In genomic region chr9:65576861-65577510, GRCm38 (mm10) we compare ENCODE assay signal across 8 mouse cellular contexts. TPM values are rescaled to one million over a fixed set of nuclear protein-coding genes. Genes with fewer than 3 reads are reported as not detected.
DNase-seq lines count a peak whose midpoint lies in the region; ATAC-seq lines count a peak whose summit lies in the region.

No protein-coding gene starts in this region.

- peaks cover 62% of the 10 kb centered on the region for H3K4me1 ChIP-seq in kidney, embryonic 15.5 days
- H3K4me1 ChIP-seq in brown adipose tissue, adult 24 weeks (ENCODE audit: control insufficient read depth, insufficient read depth, insufficient read length, low read length) = 0 out of 2 replicates have a peak, but pooled peaks cover 2% of the 10 kb centered on the region
- peaks cover 63% of the 10 kb centered on the region for H3K4me1 ChIP-seq in heart, embryonic 10.5 days
- peaks cover 79% of the 10 kb centered on the region for H3K4me1 ChIP-seq in liver, embryonic 13.5 days (replicated peaks)

- H3K4me3 ChIP-seq in kidney, embryonic 15.5 days (replicated peaks) = no peak overlapping the region
- H3K4me3 ChIP-seq in brown adipose tissue, adult 24 weeks (ENCODE audit: insufficient read depth, low read depth, low read length) = peak overlapping the region; percentile 92
- H3K4me3 ChIP-seq in heart, embryonic 10.5 days = no peak overlapping the region
- H3K4me3 ChIP-seq in liver, embryonic 13.5 days (replicated peaks) = peak overlapping the region; percentile 81

- ATAC-seq in kidney, embryonic 15.5 days (replicated peaks; ENCODE audit: low FRiP score) = no peak
- ATAC-seq in liver, embryonic 13.5 days (ENCODE audit: low read depth) = no peak
- ATAC-seq in CD4-positive, CD25-positive, alpha-beta regulatory T cell, adult 4 months = no peak

- 40% methylated on average over 7 of the region's 7 CpGs for WGBS in kidney, embryonic 15.5 days
- 59% methylated on average over 7 of the region's 7 CpGs for WGBS in heart, embryonic 10.5 days
- 36% methylated on average over 7 of the region's 7 CpGs for WGBS in liver, embryonic 13.5 days (ENCODE audit: insufficient replicate concordance)

- peak overlapping the region; percentile 59 for H3K27ac ChIP-seq in kidney, embryonic 15.5 days
- H3K27ac ChIP-seq in brown adipose tissue, adult 24 weeks (replicated peaks; ENCODE audit: low read depth, low read length) = peak overlapping the region; percentile 97
- peak overlapping the region; percentile 62 for H3K27ac ChIP-seq in heart, embryonic 10.5 days
- peak overlapping the region; percentile 92 for H3K27ac ChIP-seq in liver, embryonic 13.5 days

- H3K4me2 ChIP-seq in kidney, embryonic 15.5 days = peak overlapping the region; percentile 18
- H3K4me2 ChIP-seq in liver, embryonic 13.5 days = peak overlapping the region; percentile 82

- H3K9ac ChIP-seq in kidney, embryonic 15.5 days = no peak overlapping the region
- H3K9ac ChIP-seq in liver, embryonic 13.5 days = peak overlapping the region; percentile 93

- peaks cover 12% of the 10 kb centered on the region for H3K36me3 ChIP-seq in kidney, embryonic 15.5 days
- H3K36me3 ChIP-seq in heart, embryonic 10.5 days = peaks cover 10% of the 10 kb centered on the region
- H3K36me3 ChIP-seq in liver, embryonic 13.5 days = peaks cover 41% of the 10 kb centered on the region

- DNase-seq in kidney, postnatal 14 days = no peak
- peak; percentile 88 for DNase-seq in 416B (ENCODE audit: low read depth)
- peak; percentile 71 for DNase-seq in heart, embryonic 10.5 days (ENCODE audit: low spot score)
- DNase-seq in liver, embryonic 13.5 days = no peak
- no peak for DNase-seq in ovary, postnatal 36 days (ENCODE audit: low spot score)

- H3K27me3 ChIP-seq in kidney, embryonic 15.5 days = no peaks in the 10 kb centered on the region
- H3K27me3 ChIP-seq in heart, embryonic 10.5 days (ENCODE audit: insufficient read depth, poor library complexity, severe bottlenecking) = no peaks in the 10 kb centered on the region
- H3K27me3 ChIP-seq in liver, embryonic 13.5 days = no peaks in the 10 kb centered on the region

- H3K9me3 ChIP-seq in kidney, embryonic 15.5 days (replicated peaks) = no peaks in the 10 kb centered on the region
- H3K9me3 ChIP-seq in heart, embryonic 10.5 days = no peaks in the 10 kb centered on the region
- no peaks in the 10 kb centered on the region for H3K9me3 ChIP-seq in liver, embryonic 13.5 days (replicated peaks)

RNA-seq across cellular contexts. Expression of gene Plekho2, which starts 2.9 kb away (rescaled TPM):
- 14.9 and 20.0 TPM in 2 replicates for polyA plus RNA-seq in kidney, embryonic 15.5 days (2015; fragmentation: Nextera tagmentation; extraction: Ambion mirVana)
- 6.2 and 7.5 TPM in 2 replicates for polyA plus RNA-seq in brown adipose tissue, adult 24 weeks (2012; ENCODE audit: insufficient read depth, insufficient read length, missing spikeins)
- 12.8 and 14.2 TPM in 2 replicates for polyA plus RNA-seq in heart, embryonic 10.5 days (2016; fragmentation: Nextera tagmentation; extraction: Ambion mirVana)
- polyA plus RNA-seq in liver, embryonic 13.5 days (2015; fragmentation: Nextera tagmentation; extraction: Ambion mirVana) = 24.2 and 31.6 TPM in 2 replicates
- 10 to 100 TPM; 53.6 to 81.0 TPM for polyA plus RNA-seq in CD4-positive, CD25-positive, alpha-beta regulatory T cell, adult 4 months (2017; shearing (Covaris generic))

RNA-seq across cellular contexts. Expression of gene Pif1, which starts 10.0 kb away (rescaled TPM):
- polyA plus RNA-seq in kidney, embryonic 15.5 days (2015; fragmentation: Nextera tagmentation; extraction: Ambion mirVana) = 12.7 and 17.5 TPM in 2 replicates
- polyA plus RNA-seq in brown adipose tissue, adult 24 weeks (2012; ENCODE audit: insufficient read depth, insufficient read length, missing spikeins) = not detected in 2 replicates
- polyA plus RNA-seq in heart, embryonic 10.5 days (2016; fragmentation: Nextera tagmentation; extraction: Ambion mirVana) = 16.7 and 17.7 TPM in 2 replicates
- 11.0 and 13.8 TPM in 2 replicates for polyA plus RNA-seq in liver, embryonic 13.5 days (2015; fragmentation: Nextera tagmentation; extraction: Ambion mirVana)
- 1 to 10 TPM in 1 of 2 experiments, under 1 TPM in 1; 0.73 to 1.1 TPM for polyA plus RNA-seq in CD4-positive, CD25-positive, alpha-beta regulatory T cell, adult 4 months (2017; shearing (Covaris generic))

RNA-seq across cellular contexts. Expression of gene Rbpms2, which starts 52.5 kb away (rescaled TPM):
- polyA plus RNA-seq in kidney, embryonic 15.5 days (2015; fragmentation: Nextera tagmentation; extraction: Ambion mirVana) = 29.8 and 30.3 TPM in 2 replicates
- 72.4 and 81.8 TPM in 2 replicates for polyA plus RNA-seq in brown adipose tissue, adult 24 weeks (2012; ENCODE audit: insufficient read depth, insufficient read length, missing spikeins)
- 117 and 179 TPM in 2 replicates for polyA plus RNA-seq in heart, embryonic 10.5 days (2016; fragmentation: Nextera tagmentation; extraction: Ambion mirVana)
- polyA plus RNA-seq in liver, embryonic 13.5 days (2015; fragmentation: Nextera tagmentation; extraction: Ambion mirVana) = 12.6 and 15.4 TPM in 2 replicates
- 1 to 10 TPM in 1 of 2 experiments, under 1 TPM in 1; 0.23 to 3.0 TPM for polyA plus RNA-seq in CD4-positive, CD25-positive, alpha-beta regulatory T cell, adult 4 months (2017; shearing (Covaris generic))

RNA-seq across cellular contexts. Expression of gene Ankdd1a, which starts 57.0 kb away (rescaled TPM):
- polyA plus RNA-seq in kidney, embryonic 15.5 days (2015; fragmentation: Nextera tagmentation; extraction: Ambion mirVana) = not detected in 2 replicates
- not detected in 2 replicates for polyA plus RNA-seq in brown adipose tissue, adult 24 weeks (2012; ENCODE audit: insufficient read depth, insufficient read length, missing spikeins)
- not detected in 2 replicates for polyA plus RNA-seq in heart, embryonic 10.5 days (2016; fragmentation: Nextera tagmentation; extraction: Ambion mirVana)
- polyA plus RNA-seq in liver, embryonic 13.5 days (2015; fragmentation: Nextera tagmentation; extraction: Ambion mirVana) = not detected in 2 replicates
- under 1 TPM in 1 of 2 experiments, not detected in 1; 0.35 TPM for polyA plus RNA-seq in CD4-positive, CD25-positive, alpha-beta regulatory T cell, adult 4 months (2017; shearing (Covaris generic))

Comparison
In these comparisons a context has a peak if more than half of its experiments do, and no peak if none do; other contexts are left out.
1. H3K4me3 ChIP-seq: peak in brown adipose tissue, adult 24 weeks (single experiment) and liver, embryonic 13.5 days (single experiment); none in kidney, embryonic 15.5 days (single experiment) and heart, embryonic 10.5 days (single experiment).
2. DNase-seq: peak in 416B (single experiment) and heart, embryonic 10.5 days (single experiment); none in kidney, postnatal 14 days (single experiment), liver, embryonic 13.5 days (single experiment) and ovary, postnatal 36 days (single experiment).
3. Peak in every context shown above with its lines, with median percentiles within 50 percentile points of each other: H3K27ac ChIP-seq.